Mouse (Mus musculus) brain, embryonic 18.5 days (tissue): ENCODE results near the gene Tdrd3.

ENCODE experiments used
- DNase-seq: peaks from one replicate; pipeline ENCODE4 v3.0.0-alpha.2; 2012; ENCODE audit warnings: low read depth, low spot score

Gene Tdrd3

DNA sequence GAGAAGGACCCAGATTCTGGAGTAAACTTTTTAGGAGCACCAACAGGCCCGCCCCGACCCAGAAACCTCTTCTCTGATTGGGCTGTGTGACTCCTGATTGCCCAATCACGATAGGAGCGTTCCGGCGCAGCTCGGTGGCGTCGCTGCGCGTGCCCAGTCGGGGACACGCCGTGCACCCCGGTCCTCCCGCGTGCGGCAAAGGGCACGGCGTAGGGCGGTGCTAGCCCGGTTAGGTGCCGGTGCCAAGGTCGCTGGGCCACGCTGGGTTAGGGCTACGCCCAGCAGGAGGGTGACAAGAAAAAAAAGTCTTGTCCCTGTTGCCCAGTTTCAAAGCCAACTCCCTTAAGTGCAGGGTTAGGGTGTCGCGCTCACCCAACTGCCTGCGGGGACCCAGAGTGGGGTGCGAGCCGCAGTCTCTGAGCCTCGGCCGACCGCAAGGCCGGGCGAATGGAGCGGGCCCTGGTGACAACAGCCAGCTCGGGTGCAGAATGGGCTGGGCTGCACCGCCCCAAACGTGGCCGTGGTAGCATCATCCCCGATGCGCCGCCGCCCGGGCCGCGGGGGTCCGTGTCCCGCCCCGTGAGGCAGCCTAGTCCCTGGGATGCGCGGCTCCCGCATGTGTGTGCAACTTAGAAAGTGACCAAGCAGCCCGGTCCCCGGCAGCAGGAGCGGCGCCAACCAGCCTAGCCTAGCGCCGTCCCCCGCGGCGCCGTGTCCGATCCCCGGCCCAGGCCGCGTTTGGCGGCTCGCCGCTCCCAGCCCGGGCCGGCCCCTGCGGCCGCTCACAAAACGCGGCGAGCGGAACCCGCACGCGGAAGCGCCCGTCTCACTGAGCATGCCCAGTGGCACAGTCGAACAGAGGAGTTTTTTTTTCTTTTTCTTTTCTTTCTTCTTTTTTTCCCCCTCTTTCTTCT lies at the start of gene Tdrd3:
TSS of gene Tdrd3 (plus strand) at position 832 of the 914 bp plus-strand sequence.
- DNase-seq, result peak; percentile 84

DNA sequence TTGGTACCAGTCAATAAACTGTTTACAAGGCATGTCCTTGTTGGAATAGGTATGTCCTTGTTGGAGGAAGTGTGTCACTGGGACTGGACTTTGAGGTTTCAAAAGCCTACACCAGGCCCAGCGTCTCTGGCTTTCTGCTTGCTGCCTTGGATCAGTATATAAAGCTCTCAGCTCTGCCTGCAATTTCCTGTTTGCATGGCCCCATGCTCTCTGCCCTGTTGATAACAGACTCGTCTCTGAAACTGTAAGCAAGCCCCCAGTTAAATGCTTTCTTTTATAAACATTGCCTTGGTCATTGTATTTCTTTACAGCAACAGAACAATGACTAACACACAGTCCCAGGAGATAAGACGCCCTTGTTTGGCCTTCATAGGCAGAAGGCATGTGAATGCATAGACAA lies 49.3 kb upstream of the Tdrd3 start:
- no peak for DNase-seq

DNA sequence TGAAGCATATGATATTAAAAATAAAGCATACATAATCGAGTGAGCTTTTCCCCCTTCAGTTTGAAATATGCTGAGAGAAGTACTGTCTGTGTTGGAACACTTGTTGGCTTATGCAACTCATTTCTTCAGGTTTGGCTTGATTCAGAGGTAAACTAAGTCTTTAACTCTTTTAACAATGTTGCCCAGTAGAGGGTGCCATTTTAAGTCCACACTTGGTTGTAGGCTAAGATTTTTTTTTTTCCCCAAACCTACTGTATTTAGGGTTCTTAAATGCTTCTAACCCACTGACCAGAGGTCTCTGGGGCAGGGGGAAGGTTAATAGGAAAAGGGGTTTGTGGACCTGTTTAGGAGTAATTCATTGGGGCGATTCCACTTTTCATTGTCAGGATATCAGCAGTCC lies 33.4 kb upstream of the Tdrd3 start:
- no peak for DNase-seq

DNA sequence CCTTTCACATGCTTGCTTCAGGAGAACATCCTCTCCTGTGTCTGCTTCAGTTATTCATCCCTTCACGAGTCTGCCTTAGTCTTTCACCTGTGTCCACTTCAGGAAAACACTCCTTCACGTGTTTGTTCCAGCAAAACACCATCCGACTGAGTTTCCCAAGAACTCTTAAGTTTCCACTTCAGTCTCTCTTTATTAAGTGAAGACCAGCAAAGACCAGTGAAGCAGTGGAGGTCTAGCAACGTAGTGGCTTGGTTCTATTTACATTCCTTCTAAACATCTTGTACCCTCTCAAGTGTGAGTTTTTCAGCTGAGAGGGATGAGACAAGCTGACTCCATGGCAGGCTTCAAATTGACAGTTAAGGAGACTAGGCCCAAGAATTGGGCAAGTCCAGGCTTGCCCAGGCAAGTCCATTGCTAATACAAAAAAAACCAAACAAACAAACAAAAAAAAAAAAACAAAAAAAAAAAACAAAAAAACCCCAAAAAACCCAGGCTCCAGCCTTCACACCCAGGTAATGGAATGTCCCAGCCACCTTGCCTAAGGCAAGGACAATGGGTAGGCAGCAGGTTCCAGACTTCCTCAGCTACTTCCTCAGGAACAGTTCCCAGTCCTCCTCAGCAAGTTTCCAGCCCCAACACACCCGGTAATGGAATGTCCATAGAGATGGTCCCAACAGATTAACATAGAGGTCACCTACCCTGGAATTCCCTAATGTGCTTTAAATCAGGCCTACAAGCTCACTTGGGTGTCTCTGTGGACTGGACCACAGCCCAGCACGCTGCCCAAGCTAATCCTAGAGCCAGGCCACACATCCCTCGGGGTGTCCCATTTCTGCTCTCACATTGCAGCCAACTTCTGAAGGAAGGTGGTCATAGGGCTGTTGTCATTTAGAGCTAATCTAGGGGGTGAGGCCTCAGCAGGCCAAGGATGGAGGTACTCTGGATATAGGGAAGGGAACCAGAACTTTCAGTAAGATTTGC lies 31.9 kb upstream of the Tdrd3 start:
- DNase-seq, result no peak

DNA sequence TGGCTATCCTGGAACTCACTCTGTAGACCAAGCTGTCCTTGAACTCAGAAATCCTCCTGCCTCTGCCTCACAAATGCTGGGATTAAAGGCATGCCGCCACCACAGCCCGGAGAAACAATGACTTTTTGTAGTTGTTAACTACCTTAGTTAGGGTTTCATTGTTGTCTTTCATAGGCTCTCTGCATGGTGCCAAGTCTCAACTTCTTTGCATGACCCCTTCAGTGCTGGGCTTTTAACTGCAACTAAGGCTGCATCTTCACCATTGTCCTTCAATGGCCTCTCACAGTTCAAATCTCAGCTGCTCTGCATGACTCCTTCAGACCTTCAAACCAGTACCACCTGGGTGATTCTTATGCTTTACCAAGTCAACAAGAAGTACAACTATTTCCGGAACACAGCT lies 23.3 kb upstream of the Tdrd3 start:
- DNase-seq, result no peak

DNA sequence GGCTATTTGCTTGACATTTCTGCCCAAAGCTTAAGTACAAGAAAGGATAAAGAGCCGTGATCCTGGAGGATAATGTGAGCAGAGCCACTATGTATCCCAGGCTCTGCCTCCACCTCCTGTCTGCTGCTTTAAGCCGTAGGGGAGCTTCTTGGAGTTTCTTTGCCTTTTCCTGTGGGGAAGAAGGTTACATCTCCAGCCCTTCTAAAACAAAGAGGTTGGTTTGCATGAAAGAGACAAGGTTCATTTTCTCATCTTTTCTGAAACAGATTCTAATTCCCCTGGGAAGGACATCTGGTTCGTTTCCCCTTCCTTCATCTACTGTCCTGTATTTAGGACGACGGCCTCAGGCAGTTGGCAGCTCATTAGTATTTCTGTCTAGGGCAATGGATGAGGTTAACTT lies 19.8 kb upstream of the Tdrd3 start:
- no peak for DNase-seq

DNA sequence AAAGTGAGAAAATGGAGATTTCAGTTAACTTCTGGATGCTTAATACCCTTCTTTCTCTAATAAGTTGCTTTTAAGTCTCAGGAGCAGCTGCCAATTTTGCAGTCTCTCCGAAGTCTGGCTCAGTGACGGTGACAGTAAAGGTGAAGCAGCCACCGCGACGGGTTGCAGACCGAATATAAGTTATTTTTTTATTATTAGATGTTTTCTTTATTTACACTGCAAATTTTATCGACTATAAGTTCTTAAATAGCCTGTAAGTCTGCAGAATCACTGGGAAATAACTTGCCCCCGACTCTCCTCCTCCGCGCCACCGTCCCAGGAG lies 992 bp upstream of the Tdrd3 start:
- DNase-seq, result no peak

DNA sequence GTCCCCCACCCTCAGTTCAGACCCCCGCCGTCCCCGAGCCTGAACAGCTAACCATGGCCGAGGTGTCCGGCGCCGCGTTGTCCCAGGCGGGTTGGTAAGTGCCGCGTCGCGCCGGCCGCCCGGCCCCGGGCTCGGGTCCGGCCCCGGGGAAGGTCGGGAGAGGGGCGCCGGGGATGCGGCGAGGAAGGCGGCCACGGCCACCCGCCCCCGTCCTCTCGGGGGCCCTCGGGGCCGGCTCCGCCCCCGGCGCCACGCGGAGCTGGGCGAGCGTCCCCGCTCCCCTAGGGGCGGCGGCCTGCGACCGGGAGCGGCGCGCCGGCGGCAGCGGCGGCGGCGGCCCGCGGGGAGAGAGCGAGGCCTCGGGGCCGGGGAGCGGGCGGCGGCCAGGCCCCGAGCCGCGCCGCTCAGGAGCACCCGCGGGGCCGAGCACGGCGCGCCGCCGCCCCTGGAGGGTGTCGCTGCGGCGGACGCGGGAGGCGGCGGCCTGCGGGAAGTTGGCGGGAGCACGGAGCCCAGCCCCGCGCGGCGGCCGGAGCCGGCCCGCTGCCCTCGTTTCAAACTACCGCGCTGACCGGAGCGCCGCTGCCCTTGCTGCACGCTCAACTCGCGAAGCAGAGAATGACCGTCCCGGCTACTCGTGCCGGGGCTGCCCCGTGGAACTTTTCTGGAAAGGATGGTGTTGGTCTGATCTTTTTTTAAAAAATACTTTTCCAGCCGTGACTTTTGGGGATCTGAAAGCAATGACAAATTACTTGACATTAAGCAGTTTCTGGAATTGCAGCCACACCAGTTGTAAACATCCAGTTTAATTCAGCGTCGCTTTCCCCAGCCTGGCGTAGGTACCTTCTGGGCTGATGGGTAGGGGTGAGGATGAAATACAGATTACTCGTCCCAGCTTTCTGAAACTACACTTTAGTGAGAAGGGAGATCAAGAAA lies 584 bp downstream of the Tdrd3 start:
- no peak for DNase-seq

DNA sequence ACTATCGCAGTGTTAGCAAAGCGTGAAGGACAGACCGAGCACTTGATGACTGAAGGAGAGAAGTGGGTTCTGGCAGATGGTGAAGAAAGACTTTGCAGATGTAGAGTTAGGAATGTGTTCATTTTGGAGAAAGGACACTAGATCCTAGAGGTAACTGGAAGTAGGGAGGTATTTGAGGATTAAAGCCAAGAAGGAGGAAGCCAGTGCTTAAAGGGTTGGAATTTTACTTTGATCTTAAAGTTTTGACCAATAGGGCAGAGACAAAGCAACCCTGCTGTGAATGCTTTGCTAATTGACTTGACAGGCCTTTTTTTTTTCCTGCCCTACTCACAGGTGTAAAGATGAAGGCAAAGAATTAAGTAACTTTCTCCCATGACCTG lies 1.2 kb downstream of the Tdrd3 start:
- DNase-seq, result no peak

DNA sequence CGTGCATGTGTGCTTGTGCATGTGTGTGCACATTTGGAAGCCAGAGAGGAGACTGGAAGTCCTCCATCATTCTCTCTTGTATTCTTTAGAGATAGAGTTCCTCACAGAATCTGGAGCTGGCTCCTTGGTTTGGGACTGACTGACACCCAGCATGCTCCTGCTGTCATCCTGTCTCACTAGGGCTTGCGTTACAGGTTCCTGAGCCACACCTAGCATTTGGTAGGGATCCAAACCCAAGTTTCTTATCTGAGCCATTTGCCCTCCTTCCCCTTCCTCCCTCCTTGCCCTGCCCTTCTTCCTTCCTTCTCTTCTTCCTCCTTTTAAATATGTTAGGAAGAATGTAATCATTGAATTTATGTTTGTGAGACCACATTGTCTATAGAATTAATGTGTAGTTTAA lies 3.3 kb downstream of the Tdrd3 start:
- no peak for DNase-seq

DNA sequence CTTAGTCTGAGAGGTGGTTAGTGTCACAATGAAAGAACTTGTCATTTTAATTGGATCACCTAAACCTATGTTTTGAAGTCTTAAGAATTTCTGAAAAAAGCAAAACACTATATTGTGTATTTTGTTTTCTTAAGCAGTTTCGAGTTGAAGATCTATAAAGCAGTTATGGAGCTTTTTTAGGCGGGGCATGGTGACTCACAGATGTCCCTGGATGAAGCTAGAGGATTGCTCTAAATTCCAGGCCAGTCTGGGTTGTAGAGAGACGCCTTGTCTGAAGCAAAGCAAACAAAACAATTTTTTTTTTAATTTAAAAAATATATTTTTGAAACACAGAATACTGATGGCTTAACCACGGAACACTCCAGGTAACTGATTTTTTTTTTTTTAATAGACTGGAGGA lies 4.1 kb downstream of the Tdrd3 start:
- DNase-seq, result no peak

DNA sequence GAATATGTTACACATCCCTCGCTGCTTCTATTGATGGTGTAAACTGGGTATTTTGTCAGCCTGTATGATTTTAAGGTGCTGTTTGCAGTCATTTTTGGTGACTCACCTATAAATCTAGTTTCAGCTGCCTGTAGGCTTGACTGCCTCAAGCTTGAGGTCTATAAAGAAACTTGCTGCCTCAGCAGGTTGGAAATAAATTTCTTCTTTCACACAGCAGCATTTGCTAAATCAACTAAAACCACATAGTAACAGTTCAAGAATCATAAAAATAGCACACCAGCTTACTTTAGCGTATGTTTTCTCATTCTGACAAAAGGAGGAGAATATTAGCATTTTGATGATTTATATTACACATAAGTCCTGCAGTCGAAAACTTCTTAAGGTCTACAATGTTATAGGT lies 6.0 kb downstream of the Tdrd3 start:
- DNase-seq, result no peak

DNA sequence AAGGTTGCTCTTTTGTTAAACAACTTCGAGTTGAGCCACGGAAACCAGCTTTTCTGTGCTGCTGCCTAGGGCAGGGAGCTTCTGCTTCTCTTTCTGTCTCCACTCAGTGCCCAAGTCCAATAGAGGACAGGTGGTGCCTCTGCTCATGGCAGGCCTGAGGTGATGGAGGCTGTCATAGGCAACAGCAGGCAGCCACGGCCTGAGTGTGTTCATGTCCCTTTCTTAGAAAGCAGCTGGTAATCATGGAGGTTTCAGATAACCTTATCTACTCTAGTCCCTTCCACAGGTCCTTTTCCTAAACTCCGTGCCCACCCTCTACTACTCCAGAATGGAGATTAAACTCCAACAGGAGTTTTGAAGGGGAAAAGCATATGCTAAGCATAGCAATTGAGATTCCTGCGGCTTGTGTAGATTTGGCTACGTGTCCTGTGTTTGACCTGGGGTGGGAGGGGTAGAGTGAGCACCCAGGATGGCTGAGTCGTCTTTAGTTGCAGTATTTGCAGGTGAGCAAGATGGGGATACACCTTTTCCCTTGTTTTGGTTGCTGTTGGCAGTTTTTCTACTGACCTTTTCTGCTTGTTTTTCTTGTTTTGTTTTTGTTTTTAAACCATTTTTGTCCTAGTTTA lies 10.0 kb downstream of the Tdrd3 start:
- no peak for DNase-seq

DNA sequence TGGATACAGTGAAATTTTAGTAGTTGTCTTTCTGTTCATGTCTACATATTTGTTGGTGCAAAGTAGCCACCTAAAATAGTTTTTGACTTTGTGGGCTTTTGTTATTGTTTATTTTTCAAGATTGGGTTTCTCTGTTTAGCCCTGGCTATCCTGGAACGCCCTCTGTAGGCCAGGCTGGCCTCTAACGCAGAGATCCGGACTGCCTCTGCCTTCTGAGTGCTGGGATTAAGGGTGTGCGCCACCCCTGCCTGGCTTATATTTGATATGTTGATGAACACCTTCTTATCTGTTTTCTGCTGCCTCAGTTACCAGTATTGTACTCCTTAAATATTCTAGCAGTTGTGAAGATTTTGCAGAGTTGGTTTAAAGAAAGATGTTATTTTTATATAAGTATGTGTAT lies 10.6 kb downstream of the Tdrd3 start:
- no peak for DNase-seq

DNA sequence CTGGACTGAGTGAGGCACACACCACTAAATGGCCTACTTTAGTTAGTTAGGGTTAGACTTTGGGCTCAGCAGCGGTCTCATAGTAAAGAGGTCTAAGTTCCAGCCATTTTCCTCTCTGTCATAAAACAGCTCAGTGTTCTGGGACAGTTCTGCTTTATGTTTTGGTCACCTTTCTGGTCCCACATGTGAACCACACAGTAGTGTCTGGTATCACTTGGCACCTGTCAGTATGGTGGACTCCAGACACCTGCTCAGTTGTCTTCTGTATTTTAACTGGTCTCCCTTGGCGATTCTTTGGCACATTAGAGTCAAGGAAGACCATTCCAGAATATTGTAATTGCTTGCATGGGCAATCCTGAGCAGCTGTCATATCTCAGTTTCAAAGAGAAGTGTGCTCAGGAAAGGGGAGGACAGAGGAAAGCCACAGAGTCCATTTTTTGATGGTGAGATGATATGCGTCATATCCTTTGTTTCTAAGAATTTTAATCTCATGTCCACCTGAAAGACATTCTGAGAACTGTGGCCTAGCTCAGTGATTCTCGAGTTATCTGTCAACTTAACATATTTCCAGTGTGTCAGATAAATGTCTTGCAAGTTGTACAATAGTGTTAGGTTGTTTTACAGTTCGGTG lies 11.3 kb downstream of the Tdrd3 start:
- no peak for DNase-seq

DNA sequence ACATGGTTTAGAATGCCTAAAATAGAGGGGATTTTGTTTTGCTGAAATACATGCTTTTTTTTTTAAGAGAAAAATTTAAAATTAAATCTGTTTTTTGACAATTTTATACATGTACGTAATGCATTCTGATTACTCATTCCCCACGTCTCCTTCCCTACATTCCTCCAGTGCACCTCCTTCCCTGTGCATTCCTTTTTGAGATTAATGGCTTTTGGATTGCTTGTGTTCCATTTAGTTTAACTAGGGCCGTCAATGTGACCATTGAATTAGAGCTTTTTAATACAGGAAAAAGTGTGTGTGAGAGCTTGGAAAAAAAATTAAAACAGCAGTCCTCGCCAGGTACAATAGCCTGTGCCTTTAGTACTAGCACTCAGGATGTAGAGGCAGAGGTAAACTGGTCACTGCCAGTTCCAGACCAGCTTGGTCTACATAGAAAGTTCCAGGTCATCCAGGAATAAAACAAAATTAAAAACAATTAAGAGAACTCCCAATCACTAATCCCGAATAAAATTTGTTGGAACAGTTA lies 17.0 kb downstream of the Tdrd3 start:
- no peak for DNase-seq

DNA sequence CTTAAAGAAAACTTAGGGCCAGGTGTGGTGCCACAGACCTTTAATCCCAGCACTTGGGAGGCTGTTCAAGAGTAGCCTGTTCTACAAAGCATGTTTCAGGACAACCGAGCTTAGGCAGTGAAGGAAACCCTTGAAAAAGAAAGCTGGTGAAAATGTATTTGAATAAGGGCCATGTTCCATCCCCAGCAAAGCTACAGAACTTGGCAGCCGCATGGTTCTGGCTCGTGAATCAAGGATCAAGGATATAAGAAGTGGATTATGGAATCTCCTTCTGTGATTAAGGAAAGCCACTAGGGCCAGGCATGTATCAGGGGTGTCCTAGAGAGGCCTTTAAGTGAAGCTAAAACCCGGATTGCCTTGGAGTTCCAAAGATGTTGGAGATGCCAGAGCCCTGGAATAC lies 18.9 kb downstream of the Tdrd3 start:
- DNase-seq, result no peak

DNA sequence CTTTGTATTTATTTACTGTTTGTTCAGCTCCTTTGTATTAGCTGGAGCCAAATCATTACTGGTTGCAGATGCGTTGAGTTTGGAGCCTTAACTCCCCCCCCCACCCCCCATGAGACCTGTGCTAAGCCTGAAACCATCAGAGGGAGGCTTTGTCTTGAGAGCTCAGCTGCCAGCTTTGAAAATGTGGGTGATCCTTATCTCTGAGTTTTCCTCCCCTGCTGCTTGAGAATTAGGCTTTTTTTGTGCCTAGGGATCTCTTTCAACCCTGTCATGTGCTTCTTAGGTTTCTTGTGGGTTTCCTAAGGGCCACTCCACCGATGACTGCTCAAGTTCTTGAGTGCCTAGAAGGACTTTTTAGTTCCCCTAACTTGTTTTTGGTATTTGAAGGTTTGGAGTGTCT lies 23.3 kb downstream of the Tdrd3 start:
- no peak for DNase-seq

DNA sequence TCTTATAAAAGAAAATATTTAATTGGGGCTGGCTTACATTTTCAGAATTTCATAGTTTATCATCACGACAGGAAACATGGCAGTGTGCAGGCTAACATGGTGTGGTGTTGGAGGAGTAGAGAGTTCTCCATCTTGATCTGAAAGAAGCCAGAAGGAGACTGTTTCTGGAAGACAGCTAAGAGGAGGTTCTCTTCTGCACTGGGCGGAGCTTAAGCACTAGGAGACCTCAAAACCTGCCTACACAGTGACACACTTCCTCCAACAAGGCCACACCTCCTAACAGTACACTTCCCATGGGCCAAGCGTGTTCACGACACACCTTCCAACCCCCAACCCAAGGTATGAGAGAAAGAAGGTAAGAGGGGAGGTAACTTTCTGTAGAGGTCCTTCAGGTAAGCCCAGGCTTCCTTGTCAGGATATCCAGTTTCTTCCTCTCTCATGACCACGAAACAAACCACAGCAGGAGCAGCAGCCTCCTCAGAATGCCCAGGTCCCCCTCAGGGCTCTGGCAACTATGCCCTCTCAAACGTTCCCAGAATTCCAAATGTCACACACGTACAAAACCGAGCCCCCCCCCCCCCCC lies 30.0 kb downstream of the Tdrd3 start:
- no peak for DNase-seq
